Mouse (Mus musculus) E14TG2a.4 (cell line): ENCODE measurements around the gene Fstl4.

Source experiments
- CTCF ChIP-seq: conservative IDR thresholded peaks from 2 replicates; pipeline ENCODE4 v1.5.1; 2014; ENCODE audit warnings: low read length
- NANOG ChIP-seq: IDR thresholded peaks from 2 replicates; pipeline ENCODE4 v1.6.1; 2014; ENCODE audit warnings: borderline replicate concordance, low read length, mixed read lengths

GRCm38 (mm10) chr11:53182177-53182852, 417.9 kb downstream of the Fstl4 start:
- TF ChIP-seq CTCF: no peak
- TF ChIP-seq NANOG: no peak
